Mouse (Mus musculus) MEL (cell line): ENCODE data around the gene Hnrnpk. TPM values are rescaled to one million over a fixed set of nuclear protein-coding genes. Genes with fewer than 3 reads are reported as not detected.

Experiments
- DNase-seq: peaks from one replicate; pipeline ENCODE4 v3.0.0; 2011; ENCODE audit warnings: low read depth, low spot score
- H3K27ac ChIP-seq: 2 replicates; pipeline ENCODE4 v1.5.1; 2012; ENCODE audit warnings: low read depth, mild to moderate bottlenecking, control low read depth, low read length, moderate library complexity; ENCODE audit not compliant: control insufficient read depth
- H3K27me3 ChIP-seq, 2 experiments: fragments of 150-350 bp in 1 of 2; sonication (generic) in 1 of 2; 2 replicates each; pipeline ENCODE4 v1.6.1; 2012; ENCODE audit warnings: low read length in 2 of 2, mild to moderate bottlenecking in 2 of 2, improper control_type of control experiment in 1 of 2, moderate library complexity in 1 of 2; ENCODE audit not compliant: insufficient read depth in 2 of 2, control insufficient read depth in 1 of 2
- H3K36me3 ChIP-seq, 2 experiments: 2 replicates each; pipeline ENCODE4 v1.6.1; 2012 to 2014; ENCODE audit warnings: low read length in 2 of 2, improper control_type of control experiment in 1 of 2, inconsistent platforms in 1 of 2, mild to moderate bottlenecking in 1 of 2; ENCODE audit not compliant: insufficient read depth in 2 of 2, control insufficient read depth in 1 of 2
- H3K4me1 ChIP-seq, 2 experiments: fragments of 150-350 bp in 1 of 2; sonication (generic) in 1 of 2; 2 replicates each; pipeline ENCODE4 v1.6.1; 2012; ENCODE audit warnings: low read length in 2 of 2, improper control_type of control experiment in 1 of 2, mild to moderate bottlenecking in 1 of 2; ENCODE audit not compliant: insufficient read depth in 2 of 2, control insufficient read depth in 1 of 2
- H3K4me3 ChIP-seq, 2 experiments: fragments of 150-350 bp in 1 of 2; sonication (generic) in 1 of 2; 2 replicates each; pipeline ENCODE4 v1.5.1; 2012; ENCODE audit warnings: low read depth in 2 of 2, low read length in 2 of 2, mild to moderate bottlenecking in 2 of 2, moderate library complexity in 2 of 2, control low read depth in 1 of 2, improper control_type of control experiment in 1 of 2; ENCODE audit not compliant: control insufficient read depth in 1 of 2, insufficient read depth in 1 of 2
- H3K79me2 ChIP-seq: 2 replicates; pipeline ENCODE4 v1.6.1; 2012; ENCODE audit warnings: mild to moderate bottlenecking, low read length, moderate library complexity; ENCODE audit not compliant: control insufficient read depth, poor library complexity, insufficient read depth
- H3K9ac ChIP-seq: 2 replicates; pipeline ENCODE4 v1.6.1; 2012; ENCODE audit warnings: low read depth, mild to moderate bottlenecking, control low read depth, low read length, moderate library complexity; ENCODE audit not compliant: control insufficient read depth, poor library complexity, severe bottlenecking
- H3K9me3 ChIP-seq: fragments of 150-350 bp; sonication (generic); replicated peaks from 2 replicates; pipeline ENCODE4 v1.6.1; 2012; ENCODE audit warnings: mild to moderate bottlenecking, low read length, improper control_type of control experiment, moderate library complexity; ENCODE audit not compliant: insufficient read depth
- BHLHE40 ChIP-seq: IDR thresholded peaks from 2 replicates; pipeline ENCODE4 v1.6.1; 2012; ENCODE audit warnings: low read depth, mild to moderate bottlenecking, inconsistent platforms, low read length, improper control_type of control experiment, borderline replicate concordance
- CHD1 ChIP-seq: IDR thresholded peaks from 2 replicates; pipeline ENCODE4 v1.6.1; 2012; ENCODE audit warnings: low read depth, mild to moderate bottlenecking, inconsistent platforms, low read length, improper control_type of control experiment
- CHD2 ChIP-seq: IDR thresholded peaks from 2 replicates; pipeline ENCODE4 v1.6.1; 2011; ENCODE audit warnings: low read length, improper control_type of control experiment
- CTCF ChIP-seq, 3 experiments: IDR thresholded peaks in 2 of 3; conservative IDR thresholded peaks in 1 of 3; 2 replicates each; pipeline ENCODE4 v1.5.1; 2011 to 2012; ENCODE audit warnings: low read length in 3 of 3, low read depth in 2 of 3, mild to moderate bottlenecking in 2 of 3, improper control_type of control experiment in 1 of 3, inconsistent platforms in 1 of 3, mixed read lengths in 1 of 3, moderate library complexity in 1 of 3; ENCODE audit not compliant: control insufficient read depth in 1 of 3, insufficient read depth in 1 of 3, poor library complexity in 1 of 3, severe bottlenecking in 1 of 3
- E2F4 ChIP-seq: IDR thresholded peaks from 2 replicates; pipeline ENCODE4 v1.6.1; 2011; ENCODE audit warnings: low read depth, low read length, improper control_type of control experiment, borderline replicate concordance
- ELF1 ChIP-seq: IDR thresholded peaks from 2 replicates; pipeline ENCODE4 v1.6.1; 2014; ENCODE audit warnings: low read depth, mild to moderate bottlenecking, inconsistent platforms, low read length, improper control_type of control experiment, moderate library complexity
- EP300 ChIP-seq, 2 experiments: IDR thresholded peaks; 2 replicates each; pipeline ENCODE4 v1.6.1; 2011; ENCODE audit warnings: improper control_type of control experiment in 2 of 2, low read length in 2 of 2, low read depth in 1 of 2, mild to moderate bottlenecking in 1 of 2
- ETS1 ChIP-seq: IDR thresholded peaks from 2 replicates; pipeline ENCODE4 v1.6.1; 2012; ENCODE audit warnings: low read depth, mild to moderate bottlenecking, inconsistent platforms, low read length, improper control_type of control experiment, moderate library complexity
- GABPA ChIP-seq: IDR thresholded peaks from 2 replicates; pipeline ENCODE4 v1.6.1; 2012; ENCODE audit warnings: low read depth, mild to moderate bottlenecking, inconsistent platforms, low read length, improper control_type of control experiment, moderate library complexity
- GATA1 ChIP-seq: IDR thresholded peaks from 2 replicates; pipeline ENCODE4 v1.6.1; 2011; ENCODE audit warnings: low read depth, low read length, improper control_type of control experiment
- HCFC1 ChIP-seq: IDR thresholded peaks from 2 replicates; pipeline ENCODE4 v1.6.1; 2012; ENCODE audit warnings: low read depth, mild to moderate bottlenecking, inconsistent platforms, low read length, improper control_type of control experiment, moderate library complexity
- JUND ChIP-seq: IDR thresholded peaks from 2 replicates; pipeline ENCODE4 v1.6.1; 2011; ENCODE audit warnings: low read depth, mild to moderate bottlenecking, improper control_type of control experiment, low read length
- KAT2A ChIP-seq: conservative IDR thresholded peaks from 2 replicates; pipeline ENCODE4 v1.6.1; 2012; ENCODE audit warnings: low read depth, low read length, improper control_type of control experiment, inconsistent platforms
- MAFK ChIP-seq: IDR thresholded peaks from 2 replicates; pipeline ENCODE4 v1.6.1; 2011; ENCODE audit warnings: low read depth, mild to moderate bottlenecking, low read length, improper control_type of control experiment, borderline replicate concordance
- MAZ ChIP-seq: IDR thresholded peaks from 2 replicates; pipeline ENCODE4 v1.6.1; 2012; ENCODE audit warnings: low read depth, mild to moderate bottlenecking, inconsistent platforms, low read length, improper control_type of control experiment
- MEF2A ChIP-seq: IDR thresholded peaks from 2 replicates; pipeline ENCODE4 v1.6.1; 2014; ENCODE audit warnings: low read depth, mild to moderate bottlenecking, inconsistent platforms, low read length, improper control_type of control experiment; ENCODE audit not compliant: poor library complexity, insufficient replicate concordance, severe bottlenecking; ENCODE audit errors: extremely low read depth
- MXI1 ChIP-seq: IDR thresholded peaks from 2 replicates; pipeline ENCODE4 v1.6.1; 2011; ENCODE audit warnings: mild to moderate bottlenecking, low read depth, low read length, improper control_type of control experiment
- MYC ChIP-seq: IDR thresholded peaks from 2 replicates; pipeline ENCODE4 v1.6.1; 2011; ENCODE audit warnings: low read depth, mild to moderate bottlenecking, low read length, improper control_type of control experiment, moderate library complexity
- NELFE ChIP-seq: IDR thresholded peaks from 2 replicates; pipeline ENCODE4 v1.6.1; 2011; ENCODE audit warnings: low read depth, low read length, improper control_type of control experiment
- NRF1 ChIP-seq: IDR thresholded peaks from 2 replicates; pipeline ENCODE4 v1.6.1; 2014; ENCODE audit warnings: low read depth, mild to moderate bottlenecking, inconsistent platforms, low read length, improper control_type of control experiment, moderate library complexity; ENCODE audit not compliant: poor library complexity, insufficient read depth, severe bottlenecking
- POLR2A ChIP-seq, 2 experiments: IDR thresholded peaks; 2 replicates each; pipeline ENCODE4 v1.6.1; 2011 to 2012; ENCODE audit warnings: low read length in 2 of 2, mild to moderate bottlenecking in 2 of 2, control low read depth in 1 of 2, improper control_type of control experiment in 1 of 2, low read depth in 1 of 2, moderate library complexity in 1 of 2; ENCODE audit not compliant: control insufficient read depth in 1 of 2, insufficient read depth in 1 of 2, poor library complexity in 1 of 2
- POLR2AphosphoS2 ChIP-seq: IDR thresholded peaks from 2 replicates; pipeline ENCODE4 v1.6.1; 2011; ENCODE audit warnings: low read length, improper control_type of control experiment
- POLR2AphosphoS5 ChIP-seq: IDR thresholded peaks from 2 replicates; pipeline ENCODE4 v1.6.1; 2012; ENCODE audit warnings: low read depth, borderline replicate concordance, mild to moderate bottlenecking, inconsistent platforms, low read length, moderate library complexity, mixed read lengths
- RAD21 ChIP-seq: IDR thresholded peaks from 2 replicates; pipeline ENCODE4 v1.6.1; 2011; ENCODE audit warnings: mild to moderate bottlenecking, low read depth, low read length, improper control_type of control experiment
- RCOR1 ChIP-seq: IDR thresholded peaks from 2 replicates; pipeline ENCODE4 v1.6.1; 2012; ENCODE audit warnings: low read depth, mild to moderate bottlenecking, inconsistent platforms, low read length, improper control_type of control experiment
- SIN3A ChIP-seq: IDR thresholded peaks from 2 replicates; pipeline ENCODE4 v1.6.1; 2012; ENCODE audit warnings: low read length, improper control_type of control experiment, inconsistent platforms
- SMC3 ChIP-seq: IDR thresholded peaks from 2 replicates; pipeline ENCODE4 v1.6.1; 2011; ENCODE audit warnings: low read depth, low read length, improper control_type of control experiment
- TAL1 ChIP-seq: IDR thresholded peaks from 2 replicates; pipeline ENCODE4 v1.6.1; 2012; ENCODE audit warnings: mild to moderate bottlenecking, inconsistent platforms, low read length, moderate library complexity, mixed read lengths
- TBP ChIP-seq: IDR thresholded peaks from 2 replicates; pipeline ENCODE4 v1.8.0; 2011; ENCODE audit warnings: low read depth, low read length, improper control_type of control experiment
- TCF12 ChIP-seq: IDR thresholded peaks from 2 replicates; pipeline ENCODE4 v1.6.1; 2014; ENCODE audit warnings: low read depth, mild to moderate bottlenecking, inconsistent platforms, low read length, improper control_type of control experiment, moderate library complexity
- UBTF ChIP-seq: IDR thresholded peaks from 2 replicates; pipeline ENCODE4 v1.6.1; 2012; ENCODE audit warnings: low read depth, mild to moderate bottlenecking, inconsistent platforms, low read length, improper control_type of control experiment, moderate library complexity, borderline replicate concordance; ENCODE audit not compliant: insufficient read depth
- USF1 ChIP-seq: IDR thresholded peaks from 2 replicates; pipeline ENCODE4 v1.6.1; 2014; ENCODE audit warnings: low read depth, mild to moderate bottlenecking, inconsistent platforms, low read length, improper control_type of control experiment, moderate library complexity
- USF2 ChIP-seq, 2 experiments: IDR thresholded peaks; 2 replicates each; pipeline ENCODE4 v1.6.1; 2011 to 2012; ENCODE audit warnings: improper control_type of control experiment in 2 of 2, low read length in 2 of 2, borderline replicate concordance in 1 of 2, inconsistent platforms in 1 of 2, low read depth in 1 of 2, mild to moderate bottlenecking in 1 of 2; ENCODE audit not compliant: insufficient read depth in 1 of 2
- ZC3H11A ChIP-seq: IDR thresholded peaks from 2 replicates; pipeline ENCODE4 v1.6.1; 2012; ENCODE audit warnings: low read depth, mild to moderate bottlenecking, inconsistent platforms, low read length, improper control_type of control experiment
- ZKSCAN1 ChIP-seq: IDR thresholded peaks from 2 replicates; pipeline ENCODE4 v1.6.1; 2012; ENCODE audit warnings: low read depth, mild to moderate bottlenecking, inconsistent platforms, low read length, improper control_type of control experiment, moderate library complexity
- ZNF384 ChIP-seq: IDR thresholded peaks from 2 replicates; pipeline ENCODE4 v1.6.1; 2012; ENCODE audit warnings: low read depth, mild to moderate bottlenecking, inconsistent platforms, low read length, improper control_type of control experiment
- polyA plus RNA-seq, 2 experiments: library from polyadenylated mRNA; stranded (reverse) in 1 of 2; unstranded in 1 of 2; fragments of >175 nt in 1 of 2; fragments of >200 nt in 1 of 2; gene quantifications; 2 replicates each; pipeline versions ENCODE4 v1.2.1 to v1.2.4; 2012; ENCODE audit warnings: low replicate concordance in 2 of 2, low read depth in 1 of 2; ENCODE audit not compliant: insufficient read length in 2 of 2, insufficient read depth in 1 of 2, missing spikeins in 1 of 2
- total RNA-seq: library from RNA; depleted of rRNA; stranded (reverse); fragments of 300-350 nt; gene quantifications from 2 replicates; pipeline ENCODE4 v1.2.3, GENCODE M21; 2012

Gene Hnrnpk
- total and polyA plus RNA-seq, 3 experiments = 542 to 1,739 (median 1,502) TPM

DNA sequence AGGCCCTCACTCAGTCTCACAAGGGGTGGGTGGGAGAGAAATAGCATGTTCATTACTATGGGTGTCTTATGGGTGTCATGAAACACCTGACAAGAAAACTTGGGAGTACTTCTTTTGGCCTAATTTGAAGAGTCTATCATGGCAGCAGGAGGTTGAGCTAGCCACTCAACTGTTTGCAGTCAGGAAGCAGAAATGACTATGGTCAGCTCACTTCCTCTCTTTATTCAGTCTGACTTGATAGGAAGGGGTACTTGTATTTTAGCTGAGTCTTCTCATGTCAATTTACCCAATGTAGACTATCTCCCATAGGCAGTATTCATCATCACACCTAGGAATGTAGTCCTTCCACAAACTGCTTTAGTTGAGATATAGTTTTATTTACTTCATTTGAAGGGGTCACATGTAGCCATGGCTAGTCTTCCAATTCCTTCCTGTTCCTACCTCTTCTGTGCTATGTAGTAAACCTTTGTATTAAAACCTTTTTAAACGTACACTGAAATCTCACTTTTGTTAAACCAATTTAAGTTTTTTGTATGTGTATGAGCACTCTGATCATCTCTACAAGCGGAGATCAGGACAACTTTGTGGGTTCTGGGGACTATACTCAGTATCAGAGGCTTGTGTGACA, 13.7 kb downstream of the Hnrnpk start:
- Histone ChIP-seq H3K79me2 (no peaks in the 10 kb centered on the region), H3K27ac (peak overlapping the region; percentile 42), H3K9ac (no peak overlapping the region), H3K4me3 (no peak overlapping the region), H3K36me3 (peaks cover 16 to 33% of the 10 kb centered on the region in 2 experiments), H3K27me3 (no peaks in the 10 kb centered on the region), H3K9me3 (no peaks in the 10 kb centered on the region), H3K4me1 (peaks cover 0 to 5% of the 10 kb centered on the region in 2 experiments; a peak in 2 of 4 replicates)
- DNase-seq = peak; percentile 62
- TF ChIP-seq CHD1 = no peak
- no peak for TF ChIP-seq JUND
- no peak for TF ChIP-seq CTCF (IDR thresholded peaks at IDR 0.05 in 2 of 3, conservative IDR thresholded peaks at IDR 0.05 in 1 of 3; ENCODE audit: control insufficient read depth in 1 of 3, insufficient read depth in 1 of 3, low read depth in 2 of 3, low read length in 3 of 3, poor library complexity in 1 of 3, severe bottlenecking in 1 of 3)
- peak; percentile 30; the same call in 1 of the 2 replicates for TF ChIP-seq NELFE
- no peak for TF ChIP-seq ZC3H11A
- TF ChIP-seq MYC = no peak
- 0 out of 2 replicates have a peak, but pooled peaks have one; percentile 22 for TF ChIP-seq MAZ
- TF ChIP-seq NRF1 = no peak
- no peak; the same call in 1 of the 2 replicates for TF ChIP-seq SIN3A
- TF ChIP-seq MEF2A = no peak
- no peak for TF ChIP-seq TCF12
- no peak for TF ChIP-seq ELF1
- peak in 1 of 2 experiments; percentile 60; a peak in 2 of 4 replicates for TF ChIP-seq POLR2A (IDR thresholded peaks at IDR 0.05; ENCODE audit: control insufficient read depth in 1 of 2, insufficient read depth in 1 of 2, low read depth in 1 of 2, low read length in 2 of 2, poor library complexity in 1 of 2)
- TF ChIP-seq HCFC1 = peak; percentile 14; the same call in 1 of the 2 replicates
- no peak for TF ChIP-seq KAT2A
- TF ChIP-seq ZNF384 = no peak
- no peak for TF ChIP-seq USF2 (IDR thresholded peaks at IDR 0.05; ENCODE audit: borderline replicate concordance in 1 of 2, insufficient read depth in 1 of 2, low read depth in 1 of 2, low read length in 2 of 2)
- no peak for TF ChIP-seq MAFK
- TF ChIP-seq E2F4 = 0 out of 2 replicates have a peak, but pooled peaks have one; percentile 41
- no peak for TF ChIP-seq GABPA
- no peak; the same call in 1 of the 2 replicates for TF ChIP-seq POLR2AphosphoS5
- no peak for TF ChIP-seq RAD21
- peak in 1 of 2 experiments; percentile 17; a peak in 1 of 4 replicates for TF ChIP-seq EP300 (IDR thresholded peaks at IDR 0.05; ENCODE audit: low read depth in 1 of 2, low read length in 2 of 2)
- no peak; the same call in 1 of the 2 replicates for TF ChIP-seq ZKSCAN1
- no peak for TF ChIP-seq UBTF
- no peak for TF ChIP-seq GATA1
- no peak for TF ChIP-seq TAL1
- TF ChIP-seq TBP = no peak
- TF ChIP-seq POLR2AphosphoS2 = peak; percentile 95
- peak; percentile 19; the same call in 1 of the 2 replicates for TF ChIP-seq BHLHE40
- no peak for TF ChIP-seq USF1
- TF ChIP-seq MXI1 = no peak
- peak; percentile 5; the same call in 1 of the 2 replicates for TF ChIP-seq SMC3
- TF ChIP-seq CHD2 = no peak
- no peak for TF ChIP-seq ETS1
- TF ChIP-seq RCOR1 = no peak
